ENCODE assay signal across 7 mouse cellular contexts in the genomic region with DNA sequence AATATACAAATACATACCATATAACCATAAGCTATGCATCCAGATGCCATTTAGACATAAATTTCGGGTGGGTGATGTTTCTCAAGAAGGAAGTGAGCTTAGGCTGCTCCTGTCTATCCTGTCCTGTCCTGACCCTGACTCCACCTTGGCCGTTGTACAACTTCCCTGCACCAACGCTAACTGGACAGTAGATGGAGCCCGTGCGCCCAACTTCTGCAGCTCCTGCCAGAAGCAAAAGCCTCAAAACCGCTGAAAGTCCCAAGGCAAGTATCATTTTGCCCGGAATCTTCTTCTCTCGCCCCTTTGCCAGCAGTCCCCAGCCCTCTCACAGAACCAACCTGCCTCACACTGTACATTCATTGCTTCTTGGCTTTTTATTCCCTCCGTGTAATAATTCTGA. TPM values are rescaled to one million over a fixed set of nuclear protein-coding genes. Genes with fewer than 3 reads are reported as not detected.
DNase-seq lines count a peak whose midpoint lies in the region; ATAC-seq lines count a peak whose summit lies in the region.

No protein-coding gene starts in this region.

- no peak overlapping the region for H3K27ac ChIP-seq in hindbrain, embryonic 16.5 days (ENCODE audit: low read depth, low read length)

- peak overlapping the region; percentile 61 for H3K4me2 ChIP-seq in hindbrain, embryonic 16.5 days (ENCODE audit: low read length)

- peaks cover 2% of the 10 kb centered on the region; the same call in 1 of the 2 replicates for H3K9me3 ChIP-seq in hindbrain, embryonic 16.5 days (ENCODE audit: control insufficient read depth, low read length)
- peaks cover 12% of the 10 kb centered on the region for H3K9me3 ChIP-seq in megakaryocyte, embryonic 14.5 days

- peak; percentile 37; the same call in 1 of the 2 replicates for ATAC-seq in hindbrain, embryonic 16.5 days

- no peaks in the 10 kb centered on the region for H3K36me3 ChIP-seq in hindbrain, embryonic 16.5 days (ENCODE audit: control insufficient read depth, insufficient read depth, low read length)
- H3K36me3 ChIP-seq in megakaryocyte, embryonic 14.5 days (replicated peaks; ENCODE audit: low read length): no peaks in the 10 kb centered on the region

- H3K4me3 ChIP-seq in hindbrain, embryonic 16.5 days (ENCODE audit: low read length): peak overlapping the region; percentile 34
- H3K4me3 ChIP-seq in megakaryocyte, embryonic 14.5 days (replicated peaks): peak overlapping the region; percentile 83

- DNase-seq in WW6 (ENCODE audit: low read depth, low spot score): peak; percentile 72
- DNase-seq in cerebellum, adult 9-11 months: peak; percentile 32
- peak; percentile 13 to 52 for DNase-seq in frontal cortex, postnatal 14 days (ENCODE audit: low spot score in 2 of 2)
- DNase-seq in left cerebral cortex, adult 8-10 months (ENCODE audit: low spot score in 2 of 2): peak; percentile 13 to 36
- peak; percentile 72 to 81 for DNase-seq in right cerebral cortex, postnatal 10 days (ENCODE audit: low spot score in 2 of 2)

- peaks cover 9% of the 10 kb centered on the region for H3K4me1 ChIP-seq in hindbrain, embryonic 16.5 days (ENCODE audit: control insufficient read depth, insufficient read depth, low read depth, low read length)
- H3K4me1 ChIP-seq in megakaryocyte, embryonic 14.5 days: peaks cover 21% of the 10 kb centered on the region

- H3K27me3 ChIP-seq in hindbrain, embryonic 16.5 days (replicated peaks; ENCODE audit: control insufficient read depth, insufficient read depth, low read length): no peaks in the 10 kb centered on the region
- peaks cover 28% of the 10 kb centered on the region for H3K27me3 ChIP-seq in megakaryocyte, embryonic 14.5 days (replicated peaks)

- under 1% methylated on average over 9 of the region's 9 CpGs for WGBS in hindbrain, embryonic 16.5 days

- peak overlapping the region; percentile 41 for H3K9ac ChIP-seq in hindbrain, embryonic 16.5 days (ENCODE audit: low read depth, low read length)

RNA-seq across cellular contexts. Expression of a gene that starts 21.3 kb away (rescaled TPM):
- polyA plus RNA-seq in hindbrain, embryonic 16.5 days (2015; fragmentation: Nextera tagmentation; extraction: Ambion mirVana): not detected in 2 replicates
- not detected for total RNA-seq in left cerebral cortex, adult 8-10 months (2022)
- polyA plus RNA-seq in megakaryocyte, embryonic 14.5 days (2012; ENCODE audit: insufficient read depth, low replicate concordance): not detected in 2 replicates

RNA-seq across cellular contexts. Expression of a gene that starts 28.4 kb away (rescaled TPM):
- polyA plus RNA-seq in hindbrain, embryonic 16.5 days (2015; fragmentation: Nextera tagmentation; extraction: Ambion mirVana): 0.23 and 0.51 TPM in 2 replicates
- 10 to 100 TPM in 1 of 4 experiments, 1 to 10 TPM in 3; 2.5 to 25.6 (median 6.0) TPM for total RNA-seq in left cerebral cortex, adult 8-10 months (2022)
- polyA plus RNA-seq in megakaryocyte, embryonic 14.5 days (2012; ENCODE audit: insufficient read depth, low replicate concordance): 45.1 and 495 TPM in 2 replicates

RNA-seq across cellular contexts. Expression of a gene that starts 33.2 kb away (rescaled TPM):
- polyA plus RNA-seq in hindbrain, embryonic 16.5 days (2015; fragmentation: Nextera tagmentation; extraction: Ambion mirVana): not detected in 2 replicates
- total RNA-seq in left cerebral cortex, adult 8-10 months (2022): not detected
- polyA plus RNA-seq in megakaryocyte, embryonic 14.5 days (2012; ENCODE audit: insufficient read depth, low replicate concordance): not detected in 2 replicates

Comparison
In these comparisons a context has a peak if more than half of its experiments do, and no peak if none do; other contexts are left out.
1. DNase-seq: peak in every context shown above with its lines; median percentile 76 in right cerebral cortex, postnatal 10 days; 72 in WW6; 32 in frontal cortex, postnatal 14 days; 32 in cerebellum, adult 9-11 months; 24 in left cerebral cortex, adult 8-10 months.
2. RNA of a gene that starts 28.4 kb away (polyA plus RNA-seq): 45.1 to 495 TPM in megakaryocyte, embryonic 14.5 days; 0.23 to 0.51 TPM in hindbrain, embryonic 16.5 days; every median in the first group is over 10 times any median in the second.